8 mouse cellular contexts compared by ENCODE assay signal in the genomic region with DNA sequence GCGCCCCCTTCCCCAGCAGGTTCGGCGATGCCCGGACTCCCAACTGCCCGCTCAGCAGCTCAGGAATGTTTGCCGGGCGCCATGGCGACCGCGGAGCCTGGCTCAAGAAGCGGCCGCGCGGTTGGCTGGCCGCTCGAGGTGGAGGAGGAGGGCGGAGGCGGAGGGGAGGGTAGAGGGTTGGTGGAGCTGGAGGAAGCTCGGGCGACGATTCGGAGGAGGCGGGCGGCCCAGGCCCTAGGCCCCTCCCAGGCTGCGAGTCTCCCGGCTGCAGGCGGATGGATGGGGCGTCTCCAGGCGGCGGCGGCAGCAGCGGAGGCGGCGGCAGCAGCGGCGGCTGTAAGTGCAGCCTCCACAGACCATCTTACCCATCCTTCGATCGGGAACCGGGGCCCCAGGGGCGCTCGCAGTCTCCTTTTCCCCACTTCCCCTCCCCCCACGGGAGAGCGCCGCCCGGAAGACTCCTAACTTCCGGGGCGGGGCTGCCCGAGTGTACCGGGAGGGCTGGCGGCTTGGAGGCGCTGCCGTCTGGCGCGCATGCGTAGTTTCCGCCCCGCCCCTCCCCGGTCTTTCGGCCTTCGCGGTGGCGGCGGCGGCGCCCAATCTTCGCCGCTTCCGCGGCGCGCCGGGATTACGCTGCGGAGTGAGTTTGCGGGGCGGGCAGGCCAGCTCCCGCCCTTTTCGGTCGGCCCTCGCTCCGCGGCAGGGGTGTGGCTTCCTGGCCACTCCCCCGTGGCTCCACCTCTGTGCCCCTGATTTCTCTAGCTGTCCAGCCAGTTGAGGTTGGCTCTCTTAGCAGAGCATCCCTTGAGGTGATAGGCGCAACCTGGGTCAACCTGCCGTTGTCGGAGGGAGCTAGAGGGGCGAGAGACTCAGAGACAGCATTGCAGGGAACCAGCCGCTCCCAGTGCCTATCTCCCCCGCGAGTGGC. TPM values are rescaled to one million over a fixed set of nuclear protein-coding genes. Genes with fewer than 3 reads are reported as not detected.
DNase-seq lines count a peak whose midpoint lies in the region; ATAC-seq lines count a peak whose summit lies in the region.

A gene (plus strand): TSS at position 207 of the 928 bp plus-strand sequence.
A gene (minus strand): TSS at position 372 of the 928 bp plus-strand sequence.

- H3K4me1 ChIP-seq in hindbrain, embryonic 15.5 days (replicated peaks) = peaks cover 40% of the 10 kb centered on the region

- no peaks in the 10 kb centered on the region for H3K27me3 ChIP-seq in hindbrain, embryonic 15.5 days

- peak within 1 kb of the TSS; percentile 72 for H3K4me2 ChIP-seq in hindbrain, embryonic 15.5 days

- ATAC-seq in hindbrain, embryonic 15.5 days (ENCODE audit: low FRiP score, low read depth) = peak; percentile 99

- H3K4me3 ChIP-seq in hindbrain, embryonic 15.5 days = peak within 1 kb of the TSS; percentile 73

- peak within 1 kb of the TSS; percentile 60 for H3K9ac ChIP-seq in hindbrain, embryonic 15.5 days

- H3K9me3 ChIP-seq in hindbrain, embryonic 15.5 days = no peaks in the 10 kb centered on the region

- WGBS in hindbrain, embryonic 15.5 days = under 1% methylated on average over 84 of the region's 90 CpGs

- peak; percentile 96 for DNase-seq in R1 (ENCODE audit: low read depth, low spot score)
- peak; percentile 98 for DNase-seq in cerebellum, postnatal 25 days
- DNase-seq in frontal cortex, postnatal 36 days (ENCODE audit: low spot score in 2 of 2) = peak; percentile 95
- DNase-seq in left cerebral cortex, adult 11 months (ENCODE audit: low spot score) = peak; percentile 89
- DNase-seq in lung, postnatal 4 days = peak; percentile 97 to 98
- peak; percentile 94 for DNase-seq in retina, postnatal 7 days (ENCODE audit: low read depth, low spot score)
- peak; percentile 97 for DNase-seq in urinary bladder, adult 2 months (ENCODE audit: low spot score)

- peak within 1 kb of the TSS; percentile 97 for H3K27ac ChIP-seq in hindbrain, embryonic 15.5 days (replicated peaks)

- H3K36me3 ChIP-seq in hindbrain, embryonic 15.5 days = peaks cover 5% of the 10 kb centered on the region; the same call in 1 of the 2 replicates

RNA-seq across cellular contexts. Expression of the first gene that starts in this region (rescaled TPM):
- polyA plus RNA-seq in hindbrain, embryonic 15.5 days (2015; fragmentation: Nextera tagmentation; extraction: Ambion mirVana) = 26.0 and 30.1 TPM in 2 replicates
- 24.2 and 29.6 TPM in 2 replicates for polyA plus RNA-seq in urinary bladder, adult 2 months (2012; rRNA removed)

RNA-seq across cellular contexts. Expression of the second gene that starts in this region (rescaled TPM):
- 5.2 and 6.6 TPM in 2 replicates for polyA plus RNA-seq in hindbrain, embryonic 15.5 days (2015; fragmentation: Nextera tagmentation; extraction: Ambion mirVana)
- polyA plus RNA-seq in urinary bladder, adult 2 months (2012; rRNA removed) = 2.3 and 2.9 TPM in 2 replicates

Comparison
In these comparisons a context has a peak if more than half of its experiments do, and no peak if none do; other contexts are left out.
1. Peak in every context shown above with its lines: DNase-seq, ATAC-seq, H3K4me3 ChIP-seq and H3K27ac ChIP-seq.